Mouse (Mus musculus): Measurements from ENCODE around the gene Rfx7.
"Not testable (repeated sequence)": the region's sequence is repeated elsewhere in the genome, so short reads cannot be mapped to it uniquely, and the experiment has no call there.

GRCm38 (mm10) chr9:72594656-72595055, 62.6 kb downstream of the Rfx7 start:
- not testable (repeated sequence) for TF ChIP-seq CTCF, POLR2A (IDR thresholded peaks at IDR 0.05; ENCODE audit: insufficient read depth, low read depth, low read length)

Measured in olfactory bulb, adult 2 months (tissue).